Mouse (Mus musculus) liver, embryonic 14.5 days (tissue): ENCODE data around the gene Klhdc8b.

Experiments
- CTCF ChIP-seq: IDR thresholded peaks from 2 replicates; pipeline ENCODE4 v1.5.1; 2016; ENCODE audit warnings: antibody characterized with exemption, low read depth, control low read depth
- EP300 ChIP-seq: IDR thresholded peaks from 2 replicates; pipeline ENCODE4 v1.6.1; 2016; ENCODE audit warnings: antibody characterized with exemption, low read depth

- TF ChIP-seq CTCF (no peak), EP300 (no peak)
Measured at GRCm38 (mm10) chr9:108449860-108450259, 11.5 kb downstream of the Klhdc8b start.
